Mouse (Mus musculus) forebrain, embryonic 11.5 days (tissue): ENCODE data around the gene Gm4871. TPM values are rescaled to one million over a fixed set of nuclear protein-coding genes. Genes with fewer than 3 reads are reported as not detected.

Experiments used
- ATAC-seq: fragments of 200-750 bp; cut with Nextera tagmentation; replicated peaks from 2 replicates; pipeline ENCODE4 v1.8.0; 2017; ENCODE audit warnings: moderate TSS enrichment; ENCODE audit not compliant: low FRiP score
- DNase-seq: peaks from one replicate; pipeline ENCODE4 v3.0.0-alpha.2; 2017; ENCODE audit warnings: low spot score
- H3K27ac ChIP-seq: fragments of 300-500 bp; sonication (generic); 2 replicates; pipeline ENCODE4 v1.5.1; 2014; ENCODE audit warnings: low read depth, low read length
- H3K27me3 ChIP-seq: fragments of 300-500 bp; sonication (generic); 2 replicates; pipeline ENCODE4 v1.6.1; 2014; ENCODE audit warnings: mild to moderate bottlenecking, low read length, mixed read lengths; ENCODE audit not compliant: control insufficient read depth, insufficient read depth
- H3K36me3 ChIP-seq: fragments of 300-500 bp; sonication (generic); 2 replicates; pipeline ENCODE4 v1.6.1; 2014; ENCODE audit warnings: mild to moderate bottlenecking, low read length, moderate library complexity, mixed read lengths; ENCODE audit not compliant: control insufficient read depth, insufficient read depth
- H3K4me1 ChIP-seq: fragments of 300-500 bp; sonication (generic); replicated peaks from 2 replicates; pipeline ENCODE4 v1.6.1; 2014; ENCODE audit warnings: low read length, mixed read lengths; ENCODE audit not compliant: control insufficient read depth, insufficient read depth
- H3K4me2 ChIP-seq: fragments of 300-500 bp; sonication (generic); 2 replicates; pipeline ENCODE4 v1.6.1; 2014; ENCODE audit warnings: low read depth, mild to moderate bottlenecking, low read length, moderate library complexity, mixed read lengths; ENCODE audit not compliant: severe bottlenecking
- H3K4me3 ChIP-seq: fragments of 300-500 bp; sonication (generic); 2 replicates; pipeline ENCODE4 v1.5.1; 2014; ENCODE audit warnings: low read depth, low read length
- H3K9ac ChIP-seq: fragments of 300-500 bp; sonication (generic); 2 replicates; pipeline ENCODE4 v1.6.1; 2014; ENCODE audit warnings: low read length
- H3K9me3 ChIP-seq: fragments of 300-500 bp; sonication (generic); 2 replicates; pipeline ENCODE4 v1.6.1; 2016; ENCODE audit warnings: low read length, mixed read lengths; ENCODE audit not compliant: control insufficient read depth
- WGBS: fragments of 180-500 bp; shearing (Covaris S2); extraction: QIAGEN DNeasy Blood & Tissue Kit; methylation state at CpG from one replicate; pipeline ENCODE4 v1.1.7; 2014; 5-methylcytosine and 5-hydroxymethylcytosine counted together
- polyA plus RNA-seq: library from polyadenylated mRNA; unstranded; fragments of >200 nt; fragmentation: Nextera tagmentation; extraction: Ambion mirVana; gene quantifications from 2 replicates; pipeline ENCODE4 v1.2.1, GENCODE M21; 2014

Gm4871 gene
- polyA plus RNA-seq, 1 experiment from 2014 or later = not detected

- no peak for ATAC-seq
- Histone ChIP-seq H3K27ac (no peak overlapping the region), H3K4me3 (no peak overlapping the region), H3K9ac (no peak overlapping the region), H3K4me1 (no peaks in the 10 kb centered on the region), H3K4me2 (no peak overlapping the region), H3K9me3 (peaks cover 3% of the 10 kb centered on the region; the same call in 1 of the 2 replicates), H3K36me3 (no peaks in the 10 kb centered on the region), H3K27me3 (no peaks in the 10 kb centered on the region)
- DNase-seq = peak; percentile 57
- WGBS = 62% methylated on average over 9 of the region's 9 CpGs
Measured at GRCm38 (mm10) chr5:144988340-144989060, 44.1 kb downstream of the Gm4871 start.

DNA sequence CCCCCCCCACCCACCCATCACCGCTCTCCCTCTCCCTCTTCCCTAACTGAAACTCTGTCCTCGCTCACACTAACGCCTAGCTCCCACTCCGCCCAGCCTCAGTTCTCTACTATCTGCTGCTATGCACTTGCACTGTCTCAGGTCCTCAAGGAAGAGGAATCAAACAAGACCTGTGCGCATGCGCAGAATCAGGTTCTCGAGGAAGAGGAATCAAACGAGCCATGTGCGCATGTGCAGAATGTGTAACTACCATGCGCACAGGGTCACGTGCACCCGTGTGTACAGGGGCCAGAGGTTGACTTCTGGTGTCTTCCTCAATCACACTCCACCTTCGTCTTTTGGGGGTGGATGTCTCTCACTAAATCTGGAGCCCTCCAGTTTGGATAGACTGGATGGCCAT, 45.0 kb downstream of the Gm4871 start:
- 94% methylated on average over 13 of the region's 13 CpGs for WGBS
- Histone ChIP-seq H3K9ac (no peak overlapping the region), H3K27me3 (no peaks in the 10 kb centered on the region), H3K4me3 (no peak overlapping the region), H3K4me1 (no peaks in the 10 kb centered on the region), H3K4me2 (no peak overlapping the region), H3K36me3 (no peaks in the 10 kb centered on the region), H3K9me3 (peaks cover 3% of the 10 kb centered on the region), H3K27ac (no peak overlapping the region)
- no peak for ATAC-seq
- DNase-seq = no peak

- Histone ChIP-seq H3K4me2 (no peak overlapping the region), H3K36me3 (no peaks in the 10 kb centered on the region), H3K4me1 (no peaks in the 10 kb centered on the region), H3K27ac (no peak overlapping the region), H3K9me3 (peaks cover 3% of the 10 kb centered on the region), H3K27me3 (no peaks in the 10 kb centered on the region), H3K4me3 (no peak overlapping the region), H3K9ac (no peak overlapping the region)
- ATAC-seq (no peak), DNase-seq (no peak)
- WGBS = 89% methylated on average over 5 of the region's 5 CpGs
Measured at GRCm38 (mm10) chr5:144984839-144985238, 47.7 kb downstream of the Gm4871 start.

DNA sequence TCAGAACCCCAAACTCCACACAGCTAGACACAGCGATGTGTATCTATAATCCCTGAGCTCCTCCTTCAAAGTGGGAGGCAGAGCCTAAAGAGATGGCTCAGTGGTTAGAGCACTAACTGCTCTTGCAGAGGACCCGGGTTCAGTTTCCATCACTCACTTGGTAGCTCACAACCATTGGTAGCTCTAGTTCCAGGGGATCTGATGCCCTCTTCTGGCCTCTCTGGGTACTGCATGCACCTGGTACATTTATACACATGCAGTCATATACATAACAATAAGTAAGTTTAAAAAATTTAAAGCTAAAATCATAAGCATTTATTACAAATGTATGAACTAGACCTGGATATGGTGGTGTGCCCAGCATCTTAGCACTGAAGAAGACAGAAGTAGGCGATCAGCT, 49.3 kb downstream of the Gm4871 start:
- no peak overlapping the region for H3K27ac ChIP-seq
- ATAC-seq = no peak

More for the DNA sequence above, 49.3 kb downstream of the Gm4871 start:
- Histone ChIP-seq H3K4me2 (no peak overlapping the region), H3K36me3 (no peaks in the 10 kb centered on the region), H3K27me3 (no peaks in the 10 kb centered on the region), H3K4me1 (no peaks in the 10 kb centered on the region), H3K9ac (no peak overlapping the region), H3K4me3 (no peak overlapping the region), H3K9me3 (peaks cover 3% of the 10 kb centered on the region)
- DNase-seq = no peak
- WGBS = 90% methylated on average over 3 of the region's 3 CpGs

Other genes with a start within 250 kb of the Gm4871 start
- 18.3 and 21.4 TPM in 2 replicates for gene Smurf1, start 66.9 kb downstream of the Gm4871 start, polyA plus RNA-seq
- not detected in 2 replicates for gene 1700018F24Rik, start 10.2 kb upstream of the Gm4871 start, polyA plus RNA-seq
- gene Arpc1a, start 51.1 kb upstream of the Gm4871 start, polyA plus RNA-seq = 145 and 150 TPM in 2 replicates
- gene Kpna7, start 51.3 kb upstream of the Gm4871 start, polyA plus RNA-seq = not detected in 2 replicates
- 51.2 and 62.8 TPM in 2 replicates for gene Arpc1b, start 81.5 kb upstream of the Gm4871 start, polyA plus RNA-seq
- 135 and 136 TPM in 2 replicates for gene Pdap1, start 107.5 kb upstream of the Gm4871 start, polyA plus RNA-seq
- 252 and 253 TPM in 2 replicates for gene Bud31, start 107.6 kb upstream of the Gm4871 start, polyA plus RNA-seq
- 18.6 and 19.6 TPM in 2 replicates for gene Ptcd1, start 134.4 kb upstream of the Gm4871 start, polyA plus RNA-seq
- gene Cpsf4, start 134.5 kb upstream of the Gm4871 start, polyA plus RNA-seq = 51.4 and 59.0 TPM in 2 replicates
- gene Atp5j2, start 159.3 kb upstream of the Gm4871 start, polyA plus RNA-seq = 478 and 501 TPM in 2 replicates
- 6.5 and 8.1 TPM in 2 replicates for gene Zkscan14, start 169.1 kb upstream of the Gm4871 start, polyA plus RNA-seq
- 17.2 and 20.2 TPM in 2 replicates for gene Zkscan5, start 171.8 kb upstream of the Gm4871 start, polyA plus RNA-seq
- gene Zfp655, start 199.0 kb upstream of the Gm4871 start, polyA plus RNA-seq = 37.2 and 39.2 TPM in 2 replicates
- gene Zscan25, start 247.7 kb upstream of the Gm4871 start, polyA plus RNA-seq = 0.41 and 0.77 TPM in 2 replicates